Mouse (Mus musculus): ENCODE measurements at regions not wholly inside any gene's neighbourhood (a gene's known extent, or its start where the extent isn't known, plus 50 kb on each side); places are given as distances from the start of the nearest gene placed in this dataset.
A peak's percentile ranks its signal among the peaks of the same experiment; 100 is the strongest.

DNA sequence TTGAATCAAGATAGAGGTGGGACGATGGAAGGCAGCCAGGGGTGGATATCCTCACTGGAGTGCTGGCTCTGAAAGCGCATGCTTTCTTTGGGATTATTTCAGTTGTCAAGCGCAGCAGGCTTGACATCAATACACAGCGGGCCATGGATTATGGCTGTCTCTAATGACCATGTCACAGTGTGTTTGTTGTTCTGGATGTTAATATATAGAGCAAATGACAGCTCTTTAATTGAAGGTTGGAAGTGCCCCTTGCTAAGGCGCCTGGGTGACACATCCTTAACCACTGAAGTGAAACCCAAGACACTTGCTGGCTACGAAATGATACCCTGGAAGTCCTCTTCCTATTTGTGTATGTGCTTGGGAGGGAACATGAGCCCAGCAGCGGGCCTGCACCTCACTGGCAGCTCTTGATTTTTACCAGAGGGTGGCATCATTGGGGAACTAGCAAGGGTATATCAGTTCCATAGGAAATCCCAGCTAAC is 200.5 kb upstream of the Rasgrp1 start:
- DNase-seq = no peak

DNA sequence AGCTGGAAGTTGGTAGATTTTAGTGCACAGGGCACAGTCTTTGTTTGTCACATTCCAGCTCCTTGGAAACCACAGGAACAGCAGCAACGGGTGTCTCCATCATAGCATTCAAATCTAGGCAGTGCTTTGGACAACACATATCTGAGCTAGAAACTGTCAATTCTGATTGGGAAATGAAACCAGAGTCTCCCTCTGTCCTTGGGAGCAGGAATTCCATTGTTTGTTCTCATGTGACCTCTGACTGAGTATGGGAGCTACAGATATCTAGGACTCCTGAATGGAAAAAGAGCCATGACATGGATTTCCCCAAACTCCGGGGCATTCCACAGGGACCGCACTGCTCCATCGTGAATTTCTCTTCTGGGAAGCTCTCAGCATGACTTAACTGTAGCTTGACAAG is 205.5 kb upstream of the Rasgrp1 start:
- no peak for DNase-seq

- DNase-seq = no peak
Observed at GRCm38 (mm10) chr2:117556301-117556700, 213.5 kb upstream of the Rasgrp1 start.

DNA sequence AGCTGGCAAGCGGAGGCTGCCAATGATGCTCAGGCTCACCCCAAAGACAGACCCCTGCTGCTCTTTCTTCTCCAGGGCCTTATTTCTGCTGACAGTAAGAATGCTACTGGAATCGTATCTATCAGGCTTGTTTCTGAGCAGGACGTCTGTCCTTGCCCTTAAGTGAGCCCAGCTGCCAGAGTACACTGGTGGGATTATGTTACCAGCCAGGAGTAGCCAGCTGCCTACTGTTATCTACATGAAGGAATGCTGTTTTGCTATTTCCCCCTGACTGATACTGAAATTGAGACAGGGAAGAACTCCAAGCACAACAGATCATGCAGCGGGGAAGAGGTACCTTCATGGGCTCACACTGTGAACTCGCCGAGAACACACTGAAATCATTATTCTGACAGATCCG is 228.2 kb upstream of the Rasgrp1 start:
- no peak for DNase-seq

DNA sequence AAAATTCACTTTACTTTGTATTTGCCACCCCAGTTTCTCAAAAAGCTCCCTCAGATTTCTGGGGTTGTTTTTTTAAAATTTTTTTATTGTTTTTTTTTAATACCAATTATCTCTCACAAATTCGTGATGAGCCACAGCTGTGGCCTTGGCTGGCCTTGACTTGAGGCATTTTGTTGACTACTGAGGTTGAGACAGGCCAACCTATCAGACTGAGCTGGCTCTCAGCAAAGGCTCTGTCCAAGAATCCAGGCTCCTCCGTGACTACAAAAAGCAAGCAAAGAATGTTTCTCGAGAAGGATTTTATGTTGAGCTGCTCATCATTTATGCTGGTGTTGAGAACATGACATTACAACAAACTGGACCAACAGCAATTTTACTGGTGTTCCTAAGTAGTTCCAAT is 244.6 kb upstream of the Rasgrp1 start:
- DNase-seq = peak; percentile 16 to 39

GRCm38 (mm10) chr2:117595028-117595427 is 252.2 kb upstream of the Rasgrp1 start:
- DNase-seq = no peak

DNA sequence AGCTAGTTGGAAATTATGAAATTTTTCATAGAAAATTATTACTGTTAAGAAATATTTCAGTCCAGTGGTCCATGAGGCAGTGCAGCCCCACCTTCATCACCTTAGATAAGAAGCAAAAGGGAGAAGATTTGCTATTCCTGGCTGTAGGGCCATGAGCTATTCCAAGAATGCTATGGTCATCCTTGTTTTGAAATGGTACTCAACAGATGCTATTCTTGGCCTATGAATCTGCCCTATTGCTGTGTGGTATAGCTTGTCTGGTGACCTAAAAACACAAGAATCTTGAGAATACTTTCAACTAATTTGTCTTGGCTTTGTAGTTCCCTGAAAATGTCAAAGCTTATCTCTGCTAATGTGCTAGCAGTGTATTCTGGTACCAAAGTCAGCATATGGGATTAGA is 254.8 kb upstream of the Rasgrp1 start:
- no peak for DNase-seq

- DNase-seq = no peak
Observed at GRCm38 (mm10) chr2:117614772-117615171, 272.0 kb upstream of the Rasgrp1 start.

GRCm38 (mm10) chr2:117618063-117618462 is 275.3 kb upstream of the Rasgrp1 start:
- DNase-seq = no peak

- peak; percentile 10 to 19 for DNase-seq
Observed at GRCm38 (mm10) chr2:117623955-117624354, 281.2 kb upstream of the Rasgrp1 start.

DNA sequence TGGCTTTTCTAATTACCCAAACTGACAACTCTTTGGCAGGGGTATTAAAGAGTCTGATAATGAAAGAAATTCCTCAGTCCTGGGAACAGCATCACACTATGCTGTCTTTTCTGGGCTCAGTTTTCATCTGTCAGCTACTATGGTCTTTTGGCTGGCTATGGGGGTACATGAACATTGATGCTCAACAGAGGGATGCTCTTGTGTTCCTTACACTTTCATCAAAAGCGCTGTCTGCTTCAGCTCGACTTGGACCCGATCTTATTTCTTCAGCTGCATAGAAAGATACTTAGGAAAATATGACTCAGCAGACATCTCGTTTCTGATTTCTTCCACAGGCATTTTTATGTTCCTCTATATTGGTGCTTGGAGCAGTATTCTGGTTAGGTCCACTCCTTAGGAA is 292.1 kb upstream of the Rasgrp1 start:
- no peak for DNase-seq

DNA sequence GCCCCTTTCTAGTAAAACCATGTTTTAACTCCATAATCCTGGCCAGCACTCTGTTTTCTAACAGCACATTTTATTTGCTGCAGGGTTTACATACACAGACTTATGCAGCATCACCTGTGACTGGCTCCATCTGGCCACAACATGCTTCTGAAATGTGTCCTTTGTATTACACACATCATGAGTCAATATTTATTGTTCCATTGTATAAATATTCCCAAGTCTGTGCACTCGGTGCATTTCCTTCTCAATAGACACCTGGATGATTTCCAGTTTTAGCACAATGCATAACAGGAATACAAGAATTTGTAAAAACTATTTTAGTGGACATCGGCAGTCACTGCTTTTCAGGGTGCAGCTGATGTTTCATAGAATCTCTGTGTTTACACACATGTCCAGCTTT is 294.6 kb upstream of the Rasgrp1 start:
- DNase-seq = no peak

GRCm38 (mm10) chr2:117652101-117652500 is 309.3 kb upstream of the Rasgrp1 start:
- no peak for DNase-seq

DNA sequence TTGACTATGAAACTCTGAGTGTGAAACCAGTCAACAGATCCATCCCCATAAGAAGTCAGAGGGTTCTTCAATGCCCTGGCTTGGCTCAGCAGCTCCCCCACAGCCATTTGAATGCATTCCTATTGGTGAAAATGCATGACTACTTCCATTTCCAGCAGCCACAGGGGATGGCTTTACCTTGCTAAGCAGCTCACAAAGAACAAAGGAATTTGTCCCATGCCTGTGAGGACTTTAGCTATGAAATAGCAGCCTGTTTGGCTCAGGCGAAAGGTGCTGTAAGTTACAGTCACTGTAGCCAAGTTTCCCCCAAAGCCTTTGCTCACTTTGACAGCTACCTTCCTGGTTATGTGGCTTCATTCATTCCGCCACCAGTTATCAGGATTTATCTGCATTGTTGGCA is 309.8 kb upstream of the Rasgrp1 start:
- no peak for DNase-seq

- DNase-seq = no peak
Observed at GRCm38 (mm10) chr2:117656546-117657175, 313.9 kb upstream of the Rasgrp1 start.

DNA sequence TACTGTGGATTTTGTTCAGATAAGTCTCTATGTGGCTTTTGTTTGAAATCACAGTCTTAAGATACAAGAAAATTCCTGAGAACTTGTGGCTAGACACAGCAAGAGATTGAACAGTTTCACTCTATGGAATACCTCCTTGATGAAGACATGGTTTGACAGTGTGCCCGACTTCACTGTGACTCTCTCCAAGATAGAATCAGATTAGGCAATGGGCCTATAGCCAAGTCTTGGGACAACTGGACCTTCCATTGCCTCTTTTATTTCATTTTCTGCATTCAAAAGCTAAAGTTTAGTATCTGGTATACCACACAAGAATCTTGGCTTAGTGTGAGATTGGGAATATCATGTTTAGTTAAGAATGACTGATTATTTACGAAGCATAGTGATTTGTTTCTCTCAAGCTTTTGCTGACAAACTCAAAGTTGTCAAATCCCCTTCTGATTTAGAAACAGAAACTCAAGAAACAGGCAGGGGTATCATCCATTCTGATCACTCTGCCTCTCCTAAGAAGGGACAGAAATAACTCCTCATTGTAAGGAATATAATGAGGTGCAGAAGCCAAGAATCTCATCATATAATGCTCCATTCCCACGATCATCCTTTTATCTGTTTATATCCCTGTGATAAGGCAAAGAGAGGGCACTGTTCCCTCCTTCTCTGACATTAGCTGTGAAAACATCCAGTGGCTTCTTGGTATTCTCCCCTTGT is 317.6 kb upstream of the Rasgrp1 start:
- no peak for DNase-seq

GRCm38 (mm10) chr2:117662653-117663052 is 319.9 kb upstream of the Rasgrp1 start:
- no peak for DNase-seq

DNA sequence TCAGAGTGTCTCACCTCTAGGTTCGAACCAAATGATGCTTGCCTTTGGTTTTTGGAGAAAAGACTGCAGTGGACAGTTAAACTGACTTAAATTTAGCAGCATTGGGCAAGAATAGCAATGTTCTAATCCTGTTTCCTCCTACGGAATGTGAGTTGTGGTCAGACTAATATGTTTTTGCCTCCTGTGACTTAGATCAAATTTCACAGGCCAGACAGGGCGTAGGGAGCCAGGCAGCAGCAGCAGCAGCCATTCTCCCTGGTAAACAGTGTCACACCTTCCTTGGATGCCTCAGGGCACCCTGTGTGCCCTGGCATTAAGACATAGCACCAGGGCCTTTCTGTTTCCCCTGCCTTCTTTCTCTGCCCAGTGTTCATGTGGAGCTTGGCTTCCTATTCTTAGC is 323.7 kb upstream of the Rasgrp1 start:
- DNase-seq = no peak

GRCm38 (mm10) chr2:117668137-117668536 is 325.3 kb upstream of the Rasgrp1 start:
- DNase-seq = no peak

GRCm38 (mm10) chr2:117674877-117675276 is 332.1 kb upstream of the Rasgrp1 start:
- DNase-seq = no peak

GRCm38 (mm10) chr2:117678650-117679049 is 335.8 kb upstream of the Rasgrp1 start:
- peak in 1 of 2 experiments; percentile 12 for DNase-seq

- no peak for DNase-seq
Observed at GRCm38 (mm10) chr2:117685836-117686453, 343.1 kb upstream of the Rasgrp1 start.

DNA sequence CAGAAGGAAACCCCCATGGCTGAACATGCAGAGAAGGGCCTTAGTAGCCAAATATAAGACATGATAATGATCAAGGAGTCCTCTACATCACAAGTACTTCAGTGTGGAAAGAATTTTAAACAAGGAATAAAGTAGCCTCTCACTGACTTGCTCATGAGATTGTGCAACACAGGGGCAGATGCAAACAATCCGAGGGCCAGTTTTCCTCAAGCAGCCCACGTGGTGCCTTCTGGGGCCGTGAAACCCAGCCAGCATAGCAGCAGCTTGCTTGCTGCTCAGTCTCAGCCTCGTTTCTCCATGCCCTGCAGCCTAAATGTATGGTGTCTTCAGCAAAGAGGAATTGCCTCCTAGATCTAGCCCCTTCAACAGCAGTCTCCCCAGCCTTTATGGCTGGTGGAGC is 350.7 kb upstream of the Rasgrp1 start:
- DNase-seq = peak in 1 of 2 experiments; percentile 4
